Mouse (Mus musculus) mouse trophoblast stem cell (cell line): ENCODE data around the gene Rbfox3.

Source experiments
- in situ Hi-C, 2 experiments: fragments of 300-500 bp; cut with MseI, MboI; formaldehyde crosslinking; loops; 2 replicates in 1 of 2; 3 replicates in 1 of 2; pipeline ENCODE4 v1.15.1; 2025

Gene Rbfox3

DNA sequence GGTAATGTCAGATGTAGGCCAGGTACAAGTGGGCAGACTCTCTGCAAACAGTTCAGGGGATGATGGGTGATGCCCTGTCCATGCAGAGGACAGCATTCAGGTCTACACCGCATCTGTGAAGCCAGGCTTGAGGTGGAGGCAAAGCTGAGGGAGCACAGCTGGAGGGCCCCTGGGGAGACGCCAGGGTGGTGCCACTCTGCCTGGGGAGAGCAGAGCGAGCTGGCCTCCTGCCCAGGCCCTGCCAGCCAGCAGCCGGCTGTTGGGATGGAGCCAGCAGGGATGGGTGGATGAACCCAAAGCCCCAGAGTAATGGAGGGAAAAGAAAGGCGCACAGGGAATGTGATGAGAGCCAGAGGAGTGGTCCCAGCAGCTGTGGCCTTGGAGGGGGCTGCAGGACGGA is 399.5 kb downstream of the Rbfox3 start:
- in situ Hi-C loops: no loop called here

- in situ Hi-C loops: no loop called here
Observed at GRCm38 (mm10) chr11:118508341-118508740, 403.1 kb downstream of the Rbfox3 start.

GRCm38 (mm10) chr11:118507904-118508303 is 403.5 kb downstream of the Rbfox3 start:
- in situ Hi-C loops: no loop called here

- in situ Hi-C loops: no loop called here
Observed at GRCm38 (mm10) chr11:118507095-118507494, 404.3 kb downstream of the Rbfox3 start.

DNA sequence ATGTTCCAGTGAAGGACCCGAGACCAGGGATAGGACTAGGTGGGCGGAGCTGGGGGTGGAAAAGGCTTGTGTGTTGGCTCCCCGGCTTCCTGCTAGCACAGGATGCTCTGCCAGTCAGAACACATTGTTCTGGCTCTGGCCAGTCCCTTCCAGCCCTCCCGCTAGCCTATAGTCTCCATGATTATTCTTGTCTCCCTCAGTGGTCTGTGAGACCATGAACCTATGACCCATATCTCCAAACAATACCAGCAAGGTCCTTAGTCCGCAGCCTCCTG is 407.3 kb downstream of the Rbfox3 start:
- in situ Hi-C loops: no loop called here

DNA sequence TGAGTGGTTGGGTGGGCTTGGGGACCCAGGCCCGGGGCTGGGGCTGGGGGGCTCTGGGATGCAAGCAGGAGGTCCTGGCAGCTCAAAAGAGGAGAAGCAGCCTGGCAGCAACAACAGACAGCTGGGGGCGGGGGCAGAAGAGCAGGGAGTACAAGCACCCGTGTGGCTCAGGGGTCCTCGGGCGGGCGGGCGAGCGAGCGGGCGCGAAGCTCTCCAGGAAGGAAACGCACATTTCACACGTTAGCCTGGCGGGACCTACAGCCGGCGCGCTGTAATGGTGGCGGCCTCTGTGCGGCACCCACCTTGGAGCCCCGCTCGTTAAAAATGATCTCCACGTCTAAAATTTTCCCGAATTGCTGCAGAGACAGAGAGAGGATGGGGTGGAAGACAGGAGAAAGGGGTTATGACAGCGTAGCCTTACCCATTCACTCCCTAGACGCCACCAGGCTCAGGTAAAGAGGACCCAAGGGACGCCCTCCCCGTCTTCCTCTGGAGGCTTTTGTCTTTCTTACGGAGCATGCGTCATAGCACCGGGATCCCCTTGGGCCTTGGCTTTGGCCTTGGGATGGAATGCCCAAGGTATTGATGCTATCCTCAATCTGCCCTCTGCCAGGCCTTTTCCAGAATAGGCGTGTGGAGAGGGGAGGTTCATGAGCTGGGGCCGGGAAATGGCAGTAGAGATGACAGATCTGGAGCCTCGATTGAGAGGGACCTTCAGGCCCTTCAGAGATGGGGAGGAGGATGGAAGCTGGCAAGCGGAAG is 407.8 kb downstream of the Rbfox3 start:
- in situ Hi-C loops: no loop called here

GRCm38 (mm10) chr11:118502990-118503389 is 408.4 kb downstream of the Rbfox3 start:
- in situ Hi-C loops: no loop called here

DNA sequence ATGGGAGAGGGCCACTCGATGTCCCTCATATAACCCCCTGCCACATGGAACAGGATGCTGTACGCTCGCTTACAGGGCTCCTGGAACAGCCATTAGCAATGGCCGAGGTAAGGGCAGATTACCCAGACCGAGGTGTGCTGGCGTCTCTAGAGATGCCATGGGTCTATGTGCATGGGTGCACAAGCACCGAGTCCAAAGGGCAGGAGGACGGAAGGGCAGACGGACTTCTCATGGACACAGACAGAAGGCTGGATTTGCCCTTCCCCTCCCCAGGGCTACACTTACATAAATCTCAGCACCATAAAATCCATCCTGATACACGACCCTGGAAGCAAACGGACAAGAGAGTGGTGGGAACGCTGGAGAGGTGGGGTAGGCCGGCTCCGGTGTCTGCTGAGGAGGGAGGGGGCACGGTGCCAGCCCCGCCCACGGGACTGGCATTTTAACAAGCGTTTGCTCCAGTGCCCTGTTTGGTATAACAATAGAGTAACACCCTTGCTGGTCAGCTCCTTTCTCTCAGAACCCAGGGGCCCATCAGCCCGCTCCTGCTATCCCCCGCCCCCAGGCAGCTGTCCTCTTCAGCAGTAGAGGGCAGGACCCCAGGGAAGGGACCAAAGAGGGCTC is 415.2 kb downstream of the Rbfox3 start:
- in situ Hi-C loops: no loop called here

DNA sequence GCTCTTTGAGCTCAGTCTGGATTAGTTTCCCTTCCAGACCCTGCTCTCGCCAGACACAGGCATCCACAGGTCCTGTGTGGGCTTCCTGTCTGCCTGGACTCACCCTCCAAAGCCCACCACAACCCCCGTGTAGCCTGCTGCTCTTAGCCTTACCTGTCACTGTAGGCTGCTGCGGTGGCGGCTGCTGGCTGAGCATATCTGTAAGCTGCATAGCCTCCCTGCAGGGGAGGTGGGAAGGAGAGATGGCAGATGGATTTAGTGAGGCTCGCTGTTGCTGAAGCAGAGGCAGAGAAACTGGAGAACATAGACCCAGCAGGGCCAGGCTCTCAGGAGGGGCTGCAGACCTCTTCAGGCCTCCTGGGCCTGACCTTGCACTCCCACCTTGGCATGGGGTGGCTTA is 416.3 kb downstream of the Rbfox3 start:
- in situ Hi-C loops: no loop called here

GRCm38 (mm10) chr11:118494001-118494737 is 417.2 kb downstream of the Rbfox3 start:
- in situ Hi-C loops: no loop called here

GRCm38 (mm10) chr11:118493458-118493857 is 417.9 kb downstream of the Rbfox3 start:
- in situ Hi-C loops: no loop called here

DNA sequence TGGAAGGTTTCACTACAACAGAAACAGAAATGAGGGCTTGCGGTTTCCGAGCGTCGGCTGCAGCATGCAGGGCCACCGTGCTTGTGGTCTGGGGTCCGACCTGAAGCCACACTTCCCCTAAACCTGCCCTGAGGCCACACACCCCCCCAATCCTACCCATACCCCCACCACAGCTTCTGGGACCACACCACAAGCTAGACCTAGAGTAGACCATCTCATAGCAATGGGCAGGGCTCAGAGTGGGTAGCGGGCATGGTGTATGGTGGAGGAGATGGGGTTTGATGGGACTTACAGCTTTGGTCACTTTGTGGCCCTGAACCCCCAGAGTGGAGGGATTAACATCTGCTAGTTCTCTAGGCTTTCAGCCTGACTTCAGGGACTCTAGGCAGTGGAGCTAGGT is 420.2 kb downstream of the Rbfox3 start:
- in situ Hi-C loops: no loop called here

GRCm38 (mm10) chr11:118490566-118491218 is 420.7 kb downstream of the Rbfox3 start:
- in situ Hi-C loops: no loop called here

GRCm38 (mm10) chr11:118488907-118489270 is 422.5 kb downstream of the Rbfox3 start:
- in situ Hi-C loops: no loop called here

- in situ Hi-C loops: no loop called here
Observed at GRCm38 (mm10) chr11:118488191-118488906, 423.0 kb downstream of the Rbfox3 start.

DNA sequence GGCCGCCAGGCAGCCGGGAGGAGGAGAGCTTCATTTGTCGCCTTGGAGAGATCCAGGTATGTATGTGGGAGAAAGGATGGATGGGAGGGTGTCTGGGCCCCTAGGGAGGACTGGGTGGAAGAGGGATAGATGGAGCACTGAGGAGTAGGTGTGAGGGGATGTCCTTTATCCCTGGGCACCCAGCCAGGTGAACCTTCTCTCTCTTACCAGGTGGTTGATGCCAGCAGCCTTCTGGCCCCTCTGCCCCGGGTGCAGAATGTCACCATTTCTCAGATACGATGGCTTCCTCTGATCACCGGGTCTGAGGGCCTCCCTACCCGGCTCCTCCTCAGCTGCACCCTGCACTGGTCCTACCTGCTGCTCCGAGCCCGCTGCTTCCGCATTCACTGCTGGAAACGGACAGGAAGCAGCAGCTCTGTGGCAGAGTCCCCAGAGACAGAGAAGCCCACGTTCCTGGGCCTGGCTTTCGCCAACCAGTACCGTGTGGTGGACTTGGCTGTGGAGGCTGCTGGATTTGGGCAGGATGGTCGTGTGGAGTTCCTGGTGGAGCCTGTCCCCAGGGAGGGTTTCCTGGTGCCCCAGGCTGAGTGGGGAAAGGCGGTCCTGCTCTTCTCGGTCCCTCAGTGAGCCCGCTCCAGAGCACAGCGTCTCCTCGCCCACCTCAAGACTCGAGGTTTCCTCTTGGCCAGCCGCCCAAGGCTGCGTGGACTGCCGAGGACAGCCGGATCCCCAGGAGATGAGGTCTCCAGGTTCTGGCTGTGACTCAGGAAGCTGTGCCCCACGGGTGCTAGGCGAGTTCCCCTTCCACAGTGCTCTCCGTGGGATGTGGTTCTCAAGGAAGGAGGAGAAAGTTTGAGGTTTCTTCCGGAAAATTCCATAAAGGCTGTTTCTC is 424.3 kb downstream of the Rbfox3 start:
- in situ Hi-C loops: no loop called here

DNA sequence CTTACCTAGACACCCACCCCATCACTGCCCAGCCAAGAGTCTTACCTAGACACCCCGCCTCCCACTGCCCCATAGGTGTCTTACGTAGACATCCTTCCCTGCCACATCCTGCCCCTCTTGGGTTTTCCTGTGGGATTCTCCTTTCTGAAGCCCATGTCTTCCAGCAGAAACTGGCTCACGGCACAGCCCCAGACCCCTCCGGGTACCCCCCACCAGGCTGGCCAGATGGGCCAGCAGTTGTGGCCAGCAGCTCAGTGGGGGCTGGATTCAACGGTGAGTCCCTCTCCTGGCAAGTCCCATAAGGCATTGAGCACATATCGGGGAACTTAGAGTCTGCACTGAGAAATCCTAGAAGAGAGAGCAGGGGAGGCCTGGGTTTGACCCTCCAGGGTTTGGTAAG is 425.1 kb downstream of the Rbfox3 start:
- in situ Hi-C loops: no loop called here

- in situ Hi-C loops: no loop called here
Observed at GRCm38 (mm10) chr11:118485780-118486179, 425.6 kb downstream of the Rbfox3 start.

GRCm38 (mm10) chr11:118485338-118485737 is 426.1 kb downstream of the Rbfox3 start:
- in situ Hi-C loops: no loop called here

DNA sequence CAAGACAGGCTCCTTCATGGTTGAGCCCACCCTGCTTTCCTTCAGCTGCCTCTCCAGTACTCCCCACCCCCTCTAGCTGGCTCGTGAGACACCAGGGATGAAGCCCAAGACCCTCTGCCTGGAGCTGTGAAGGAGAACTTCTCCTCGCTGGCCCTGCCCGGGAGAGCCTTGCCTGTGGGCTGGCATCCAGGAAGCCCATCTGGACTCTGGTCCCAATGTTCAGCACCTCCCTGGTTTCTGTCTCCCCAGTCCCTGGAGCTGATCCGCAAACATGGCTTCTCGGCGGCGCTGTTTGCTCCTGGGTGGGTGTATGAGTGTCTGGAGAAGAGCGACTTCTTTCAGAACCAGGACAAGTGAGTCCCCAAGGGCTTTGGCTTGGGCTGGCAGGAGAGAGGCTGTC is 427.2 kb downstream of the Rbfox3 start:
- in situ Hi-C loops: no loop called here

GRCm38 (mm10) chr11:118481751-118482150 is 429.6 kb downstream of the Rbfox3 start:
- in situ Hi-C loops: no loop called here
